Mouse (Mus musculus): ENCODE data around the gene Notch2.

Gene Notch2

DNA sequence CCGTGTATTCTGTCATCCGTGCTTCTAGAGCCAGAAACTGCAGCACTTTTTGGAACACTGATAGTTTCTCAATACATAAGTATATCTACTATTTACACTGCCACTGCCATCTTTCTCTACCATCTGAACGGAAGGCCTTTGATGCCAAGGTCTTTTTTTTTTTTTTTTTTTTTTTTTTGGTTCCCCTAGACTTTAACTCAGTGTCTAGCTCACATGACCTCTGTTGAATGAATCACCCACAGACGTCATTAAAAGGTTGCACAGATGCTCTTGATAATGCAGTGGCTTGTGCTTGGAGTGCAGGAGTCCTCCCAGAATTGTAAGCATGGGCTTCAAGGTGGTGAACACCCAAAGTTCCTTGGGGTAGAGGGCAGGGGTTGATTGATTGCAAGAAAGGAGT lies 21.0 kb upstream of the Notch2 start:
- in situ Hi-C loops (cut with MboI; ENCODE audit: low pct_unique_long_range_greater_than_20kb in 1 of 2, low sequenced_read_pairs in 2 of 2, unreplicated experiment in 1 of 2): no loop called here

DNA sequence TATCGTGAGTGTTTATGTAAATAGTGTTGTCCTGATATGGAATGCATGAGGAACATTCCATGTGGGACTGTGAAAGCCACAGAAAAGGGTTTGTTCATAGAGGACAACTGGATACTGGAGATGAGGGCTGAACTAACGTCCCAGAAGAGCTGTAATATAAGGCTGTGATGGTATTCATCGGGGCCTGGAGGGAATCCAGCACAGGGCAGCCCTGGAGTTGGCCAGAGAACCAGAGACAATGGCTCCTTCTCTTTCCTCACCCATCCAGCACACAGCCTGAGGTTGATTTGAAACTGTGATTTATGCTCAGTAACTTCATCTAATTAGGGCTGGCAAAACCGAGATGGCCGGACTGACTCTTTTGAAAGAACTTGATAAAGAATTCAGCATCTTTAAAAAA lies 20.1 kb upstream of the Notch2 start:
- in situ Hi-C loops (cut with MboI; ENCODE audit: low pct_unique_long_range_greater_than_20kb in 1 of 2, low sequenced_read_pairs in 2 of 2, unreplicated experiment in 1 of 2): no loop called here

DNA sequence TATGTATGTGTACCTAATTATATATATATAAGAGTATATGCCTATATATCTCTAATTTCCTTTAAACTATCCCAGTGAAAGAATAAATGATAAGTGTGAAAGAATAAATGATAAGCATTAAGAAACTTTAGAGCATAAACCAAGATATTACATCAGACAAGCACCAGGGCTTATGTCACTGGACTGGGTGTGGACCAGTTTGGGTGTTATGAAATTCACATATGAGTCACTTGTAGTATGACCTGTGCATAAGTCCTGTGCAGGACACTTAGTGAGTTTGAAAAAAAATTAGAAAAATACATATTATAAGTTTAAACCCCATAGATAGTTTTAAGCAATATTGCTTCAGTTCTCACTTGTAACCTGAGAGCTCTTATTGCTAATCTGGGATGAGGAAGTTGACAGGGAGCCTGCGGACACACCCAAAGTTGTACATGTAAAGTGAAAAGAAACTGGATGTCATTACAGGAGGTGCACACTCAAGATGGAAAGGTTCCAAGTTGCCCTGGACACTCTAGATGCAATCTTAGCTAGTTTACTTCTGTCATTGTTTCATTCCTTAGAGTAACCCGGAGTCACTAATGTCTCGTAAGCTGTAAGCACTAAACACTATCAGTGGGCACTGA lies 19.3 kb upstream of the Notch2 start:
- in situ Hi-C loops (cut with MboI; ENCODE audit: low pct_unique_long_range_greater_than_20kb in 1 of 2, low sequenced_read_pairs in 2 of 2, unreplicated experiment in 1 of 2): no loop called here

DNA sequence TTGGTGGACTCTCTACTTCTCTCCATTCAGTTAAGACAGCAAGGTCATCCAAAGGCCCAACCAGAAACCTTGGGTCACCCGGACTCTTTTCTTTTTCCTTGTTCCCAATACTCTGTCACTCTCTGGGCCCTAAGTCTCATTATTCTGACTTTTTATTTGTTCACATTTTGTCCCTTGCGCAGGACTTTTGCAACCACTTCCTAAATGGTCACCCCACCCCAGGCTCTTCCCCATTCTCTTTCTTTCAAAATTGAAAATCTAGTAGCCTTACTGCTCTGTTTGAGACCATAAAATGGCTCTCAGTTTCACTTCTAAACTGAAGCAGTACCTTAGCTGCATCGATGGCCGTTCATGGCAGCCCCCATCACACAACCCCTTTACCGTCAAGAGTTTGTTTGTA lies 18.5 kb upstream of the Notch2 start:
- in situ Hi-C loops (cut with MboI; ENCODE audit: low pct_unique_long_range_greater_than_20kb in 1 of 2, low sequenced_read_pairs in 2 of 2, unreplicated experiment in 1 of 2): no loop called here

DNA sequence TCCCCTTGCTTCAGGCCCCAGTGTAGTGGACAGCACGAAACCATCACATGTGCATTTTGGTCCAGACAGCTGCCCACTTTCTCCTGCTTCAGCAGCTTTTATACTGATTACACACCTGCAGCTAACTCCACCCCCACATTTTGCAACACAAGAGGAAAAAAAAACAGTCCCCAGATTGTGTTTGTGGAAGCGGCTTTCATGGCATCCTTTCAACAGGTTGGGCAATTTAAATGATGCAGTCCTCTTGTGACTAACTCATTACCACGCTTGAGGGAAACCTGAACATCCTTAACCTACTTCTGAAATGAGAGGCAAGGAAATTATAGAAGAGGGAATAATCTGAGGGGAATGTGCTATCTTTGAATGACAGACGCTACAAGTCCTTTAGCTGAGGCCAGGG lies 15.0 kb upstream of the Notch2 start:
- in situ Hi-C loops (cut with MboI; ENCODE audit: low pct_unique_long_range_greater_than_20kb in 1 of 2, low sequenced_read_pairs in 2 of 2, unreplicated experiment in 1 of 2): no loop called here

DNA sequence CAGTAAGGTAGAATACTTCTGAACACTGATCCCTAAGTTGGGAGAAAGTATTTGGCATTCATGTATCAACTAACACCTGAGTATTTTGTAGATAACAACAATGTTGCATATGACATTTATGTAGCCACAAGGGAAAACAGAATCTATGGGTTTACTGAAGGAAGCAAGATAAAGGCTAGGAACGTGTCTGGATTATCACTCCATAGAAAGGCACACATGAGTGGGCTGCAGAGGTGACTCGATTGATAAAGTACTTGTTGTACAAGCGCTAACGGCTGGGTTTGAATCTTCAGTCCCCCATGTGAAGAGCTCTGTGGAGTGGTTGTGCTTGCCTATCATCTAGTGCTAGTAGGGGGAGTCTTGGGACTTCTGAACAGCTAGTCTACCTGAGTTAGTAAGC lies 9.8 kb upstream of the Notch2 start:
- in situ Hi-C loops (cut with MboI; ENCODE audit: low pct_unique_long_range_greater_than_20kb in 1 of 2, low sequenced_read_pairs in 2 of 2, unreplicated experiment in 1 of 2): no loop called here

DNA sequence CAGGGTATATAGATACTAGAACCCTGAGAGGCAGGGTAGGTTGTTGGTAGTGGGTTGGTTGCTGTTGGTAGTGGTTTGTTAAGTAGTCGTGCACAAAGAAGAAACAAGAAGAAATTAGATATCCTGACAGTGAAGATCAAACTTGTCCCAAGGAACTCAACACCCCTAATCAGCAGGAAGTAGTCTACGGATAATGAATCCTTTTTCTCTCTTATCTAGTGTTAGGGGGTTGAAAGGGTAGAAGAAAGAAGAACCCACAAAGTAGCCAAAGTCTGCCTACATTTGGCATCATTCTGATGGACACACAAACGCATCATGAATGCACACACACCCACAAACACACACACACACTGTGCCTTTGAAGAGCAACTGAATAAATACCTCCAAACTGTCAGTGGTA lies 9.1 kb upstream of the Notch2 start:
- in situ Hi-C loops (cut with MboI; ENCODE audit: low pct_unique_long_range_greater_than_20kb in 1 of 2, low sequenced_read_pairs in 2 of 2, unreplicated experiment in 1 of 2): no loop called here

DNA sequence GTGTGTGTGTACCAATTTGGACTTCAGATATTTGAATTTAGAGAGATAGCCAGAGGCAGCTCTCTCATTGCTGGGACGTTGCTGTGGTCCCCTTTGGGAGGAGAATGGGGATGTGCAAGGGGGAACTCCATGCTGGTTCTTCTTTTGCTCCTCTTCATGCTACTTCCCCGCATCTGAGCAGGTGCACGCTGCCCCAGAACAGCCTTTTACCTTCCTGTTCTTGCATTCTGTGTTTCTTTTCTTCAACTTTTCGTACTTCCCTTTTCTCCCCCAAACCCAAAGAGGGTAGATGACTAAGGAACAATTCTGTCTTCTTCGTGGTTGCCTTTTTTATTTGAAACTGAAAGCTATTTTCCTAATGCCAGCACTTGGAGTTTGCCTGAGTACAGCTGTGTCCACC lies 8.0 kb upstream of the Notch2 start:
- in situ Hi-C loops (cut with MboI; ENCODE audit: low pct_unique_long_range_greater_than_20kb in 1 of 2, low sequenced_read_pairs in 2 of 2, unreplicated experiment in 1 of 2): no loop called here

DNA sequence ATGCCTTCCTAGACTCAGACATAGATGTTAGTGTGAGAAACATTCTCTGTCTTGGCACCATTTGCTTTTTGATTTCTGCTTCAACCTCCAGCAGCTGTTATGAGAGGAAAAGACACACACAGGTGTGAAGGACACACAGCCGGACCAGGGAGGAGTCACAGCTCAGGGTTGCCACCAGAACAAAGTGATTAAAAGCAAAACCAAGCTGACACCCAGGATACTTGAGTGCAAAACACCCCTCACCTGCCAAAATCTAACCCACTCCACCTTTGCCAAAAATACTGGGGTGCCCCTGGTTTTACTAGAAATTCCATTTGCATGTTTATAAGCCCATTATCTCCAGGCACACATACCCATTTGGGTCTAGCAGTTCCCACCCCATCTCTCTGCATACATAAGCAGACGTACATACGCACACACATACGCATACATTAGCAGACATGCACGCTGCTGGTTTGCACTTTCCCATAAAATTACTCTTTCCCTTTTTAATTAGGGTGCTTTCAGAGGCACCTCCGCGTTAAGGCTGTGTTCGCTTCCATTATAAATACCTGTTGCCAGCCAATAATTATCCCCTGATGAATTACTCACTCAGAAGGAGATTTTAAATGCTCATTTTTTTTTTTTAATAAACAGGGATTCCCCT lies 7.2 kb upstream of the Notch2 start:
- in situ Hi-C loops (cut with MboI; ENCODE audit: low pct_unique_long_range_greater_than_20kb in 1 of 2, low sequenced_read_pairs in 2 of 2, unreplicated experiment in 1 of 2): no loop called here

DNA sequence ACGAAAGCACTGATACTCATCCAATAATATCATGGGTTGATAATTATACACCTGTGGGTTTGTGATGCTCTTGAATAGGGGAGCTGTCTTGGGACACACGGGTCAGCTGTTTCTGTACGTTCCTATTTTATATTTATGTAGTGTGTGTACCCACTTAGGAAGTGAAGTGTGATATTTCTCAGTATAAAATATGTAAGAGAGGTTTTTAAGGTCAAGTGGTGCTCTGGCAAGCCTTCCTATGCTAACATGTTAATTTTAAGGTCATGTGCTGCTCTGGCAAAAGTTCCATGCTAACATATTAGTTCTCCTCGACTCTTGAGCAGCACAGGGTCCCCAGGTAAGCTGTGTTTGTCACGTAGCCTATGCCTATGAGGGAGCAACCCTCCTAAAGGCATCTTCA lies 6.4 kb upstream of the Notch2 start:
- in situ Hi-C loops (cut with MboI; ENCODE audit: low pct_unique_long_range_greater_than_20kb in 1 of 2, low sequenced_read_pairs in 2 of 2, unreplicated experiment in 1 of 2): no loop called here

DNA sequence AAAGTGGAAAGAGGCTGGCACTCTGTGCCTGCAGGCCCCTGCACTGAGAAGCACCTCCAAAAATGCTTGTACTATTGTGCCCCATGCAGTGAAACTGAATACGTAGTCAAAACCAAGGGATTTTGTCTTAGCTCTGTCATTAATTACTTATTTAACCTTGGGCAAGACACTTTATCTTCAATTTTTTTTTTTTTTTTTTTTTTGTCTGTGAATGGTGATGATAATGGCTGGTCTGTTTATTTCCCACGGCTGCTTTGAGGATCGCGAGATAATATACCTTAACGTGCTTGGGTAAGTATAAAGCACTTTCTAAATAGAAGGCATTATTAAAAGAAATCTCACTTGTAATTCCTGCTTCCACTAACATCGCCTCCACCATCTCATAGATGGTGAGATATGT lies 5.2 kb upstream of the Notch2 start:
- in situ Hi-C loops (cut with MboI; ENCODE audit: low pct_unique_long_range_greater_than_20kb in 1 of 2, low sequenced_read_pairs in 2 of 2, unreplicated experiment in 1 of 2): no loop called here

DNA sequence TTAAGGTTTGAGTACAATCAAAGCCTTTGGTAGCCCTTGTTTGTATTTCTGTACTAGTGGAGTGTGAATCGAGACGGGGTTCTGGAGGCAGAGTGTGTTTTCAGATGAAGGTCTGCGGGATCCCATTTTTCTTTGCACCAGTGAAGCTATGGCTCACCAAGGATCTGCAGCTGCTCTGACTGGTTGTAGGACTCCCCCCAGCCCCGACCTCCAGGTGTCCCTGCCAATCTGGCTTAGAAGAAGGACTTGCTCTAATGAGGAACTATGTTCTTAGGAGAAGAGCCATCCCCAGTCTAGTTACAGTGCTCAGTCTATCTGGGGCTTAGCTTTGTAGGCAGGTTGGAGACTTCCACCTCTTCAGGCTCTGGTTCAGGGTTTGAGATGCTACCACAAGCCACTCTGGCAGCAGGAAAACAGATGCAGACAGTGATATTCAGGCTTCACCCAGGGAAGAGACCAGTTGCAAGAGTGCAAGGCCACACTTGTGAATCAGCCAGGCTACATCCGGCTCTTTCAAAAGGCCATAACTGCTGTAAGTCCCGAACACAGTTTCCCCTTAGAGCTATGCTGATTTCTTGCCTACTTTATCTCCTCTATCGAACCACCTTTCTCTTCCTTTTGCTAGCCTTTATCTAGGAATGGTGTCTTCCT lies 4.0 kb upstream of the Notch2 start:
- in situ Hi-C loops (cut with MboI; ENCODE audit: low pct_unique_long_range_greater_than_20kb in 1 of 2, low sequenced_read_pairs in 2 of 2, unreplicated experiment in 1 of 2): no loop called here

DNA sequence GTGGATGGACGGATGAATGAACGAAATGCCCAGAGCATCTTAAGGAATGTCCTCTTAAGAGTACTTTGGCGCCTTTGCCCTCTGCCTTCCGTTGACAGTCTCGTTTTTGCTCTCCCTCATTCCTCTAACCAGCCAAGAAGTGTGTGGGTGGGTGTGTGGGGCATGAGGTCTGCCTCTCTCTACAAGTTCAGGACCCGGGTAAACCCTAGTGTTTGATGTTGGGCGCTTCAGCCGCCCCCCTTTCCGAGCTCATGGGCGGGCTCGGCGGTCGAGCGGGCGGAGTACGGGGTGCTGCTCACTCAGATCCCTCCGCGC lies 284 bp upstream of the Notch2 start:
- in situ Hi-C loops (cut with MboI; ENCODE audit: low pct_unique_long_range_greater_than_20kb in 1 of 2, low sequenced_read_pairs in 2 of 2, unreplicated experiment in 1 of 2): no loop called here

DNA sequence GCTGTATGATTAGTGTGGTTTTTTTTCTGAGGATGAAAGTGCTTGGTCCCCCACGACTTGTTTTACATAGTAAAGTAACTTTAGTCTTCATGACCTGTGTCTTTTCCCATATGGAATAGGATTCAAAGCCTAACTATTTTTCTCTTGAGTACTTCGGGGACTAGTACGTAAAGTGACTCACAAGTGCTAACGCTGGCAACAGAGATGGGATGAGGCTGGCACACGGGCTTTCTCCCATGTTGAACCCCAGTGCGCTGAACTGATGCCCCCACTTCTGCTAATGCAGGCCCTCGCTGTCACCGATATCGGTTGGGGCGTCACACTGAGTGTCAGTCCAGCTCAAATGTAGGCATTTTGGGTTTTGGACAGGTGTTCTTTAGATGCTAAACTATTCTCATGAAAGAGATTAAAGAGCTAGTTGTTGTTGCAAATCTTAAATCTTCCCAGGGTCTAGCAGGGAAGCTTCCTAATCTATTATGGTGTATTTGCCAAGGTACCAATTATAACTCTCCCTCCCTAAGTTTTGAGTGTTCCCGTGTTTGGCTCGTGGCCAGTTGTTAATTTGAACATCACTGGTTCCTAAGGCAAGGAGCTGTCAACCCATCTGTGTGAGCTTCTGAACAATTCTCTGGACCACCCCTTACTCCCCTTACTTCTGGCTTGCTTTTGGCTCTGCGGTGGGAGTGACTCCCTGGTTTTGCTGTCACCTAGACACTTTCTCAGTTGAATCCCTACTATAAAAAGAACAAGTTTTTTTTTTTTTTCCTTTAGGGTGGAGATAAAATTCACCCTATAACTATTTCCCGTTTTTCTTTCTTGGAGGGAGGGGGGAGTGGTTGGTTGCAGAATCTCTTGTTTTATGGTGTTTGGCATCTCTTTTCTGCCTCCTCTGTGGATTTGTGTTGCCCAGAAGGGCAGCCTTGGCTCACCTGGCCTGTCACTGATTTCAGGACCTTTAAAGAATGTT lies 2.2 kb downstream of the Notch2 start:
- in situ Hi-C loops (cut with MboI; ENCODE audit: low pct_unique_long_range_greater_than_20kb in 1 of 2, low sequenced_read_pairs in 2 of 2, unreplicated experiment in 1 of 2): no loop called here

DNA sequence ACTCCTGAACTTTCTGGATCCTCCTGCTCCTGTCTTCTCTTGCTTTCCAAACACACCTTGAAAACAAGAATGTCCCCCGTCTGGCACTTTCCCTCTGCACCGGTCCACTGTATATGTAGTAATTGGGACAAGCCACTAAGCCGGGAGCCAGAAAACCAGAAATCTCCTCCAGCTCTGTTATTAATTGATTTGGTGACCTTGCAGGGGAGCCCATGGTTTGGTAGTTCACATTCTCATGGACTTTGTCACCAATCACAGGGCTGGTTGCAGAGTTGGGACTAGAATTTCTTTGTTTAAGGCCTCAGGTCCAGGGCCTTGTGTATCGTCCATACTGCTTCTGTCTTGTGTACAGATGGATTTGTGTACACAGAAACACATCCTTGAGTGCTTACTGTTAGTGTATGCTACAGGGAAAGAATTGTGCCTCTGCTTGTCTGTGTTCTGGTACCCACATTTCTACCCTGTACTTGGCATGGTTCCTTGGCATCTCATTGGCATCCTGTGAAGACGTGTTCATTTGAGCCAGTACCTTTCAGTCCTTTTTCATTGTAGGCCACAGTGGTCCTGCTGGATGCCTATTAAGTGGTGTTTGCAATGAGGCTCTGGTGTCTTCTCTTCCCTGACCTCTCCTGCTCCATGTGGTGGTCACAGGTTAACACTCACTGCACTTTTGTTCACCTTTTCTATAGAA lies 3.7 kb downstream of the Notch2 start:
- in situ Hi-C loops (cut with MboI; ENCODE audit: low pct_unique_long_range_greater_than_20kb in 1 of 2, low sequenced_read_pairs in 2 of 2, unreplicated experiment in 1 of 2): no loop called here

DNA sequence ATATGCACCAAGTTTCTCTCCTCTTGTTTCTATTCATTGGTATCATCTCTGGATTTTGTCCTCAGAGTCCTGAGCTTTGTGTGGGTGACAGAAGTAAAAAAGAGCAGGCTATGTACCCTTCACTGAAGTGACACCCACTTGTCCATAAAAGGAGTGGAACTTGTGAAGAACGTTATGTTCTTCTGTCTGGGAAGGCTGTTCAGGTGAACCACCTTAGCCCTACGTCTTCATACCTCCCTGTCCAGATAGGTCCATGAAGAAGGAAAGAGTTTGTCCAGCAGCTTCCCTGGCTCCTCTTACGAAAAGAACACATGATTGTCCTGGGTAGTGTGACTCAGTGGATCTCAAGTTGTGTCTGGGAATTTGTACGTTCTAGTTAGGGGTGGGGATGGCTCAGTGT lies 4.9 kb downstream of the Notch2 start:
- in situ Hi-C loops (cut with MboI; ENCODE audit: low pct_unique_long_range_greater_than_20kb in 1 of 2, low sequenced_read_pairs in 2 of 2, unreplicated experiment in 1 of 2): no loop called here

DNA sequence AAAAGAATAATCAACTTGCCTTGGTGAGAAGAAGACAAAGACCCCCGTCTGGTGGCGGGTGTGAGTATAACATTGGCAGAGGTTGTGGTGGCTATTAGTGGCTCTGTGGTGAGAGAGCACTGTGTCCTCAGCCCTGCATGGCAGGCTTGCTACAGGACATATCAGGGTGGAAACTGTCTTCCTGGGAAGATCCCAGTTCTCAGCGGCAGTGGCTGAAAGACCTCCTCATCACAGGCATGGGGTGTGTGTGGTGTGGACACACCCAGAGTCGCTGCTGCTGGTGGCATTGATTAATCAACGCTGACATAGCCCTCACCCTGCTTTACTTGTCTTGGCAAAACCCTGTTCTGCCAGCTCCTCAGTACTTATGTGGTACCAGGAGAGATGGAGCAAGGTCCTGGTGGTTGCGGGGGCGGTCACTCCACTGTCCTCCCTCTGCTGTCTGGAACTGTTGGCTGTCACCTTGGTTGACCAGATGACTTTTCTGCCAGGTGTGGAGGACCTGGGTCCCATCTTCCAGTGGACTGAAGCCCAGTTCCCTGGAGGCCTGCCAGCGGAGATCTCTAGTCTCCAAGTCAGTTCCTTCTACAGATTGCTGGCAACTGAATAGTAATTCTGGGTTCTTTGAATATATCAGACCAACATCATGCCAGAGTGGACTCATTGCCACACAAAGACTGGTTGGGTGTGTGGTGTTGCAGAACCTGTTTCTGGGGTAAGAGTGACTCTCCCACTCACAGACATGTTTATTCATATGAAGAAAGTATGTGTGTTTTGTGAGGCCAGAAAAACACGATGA lies 7.3 kb downstream of the Notch2 start:
- in situ Hi-C loops (cut with MboI; ENCODE audit: low pct_unique_long_range_greater_than_20kb in 1 of 2, low sequenced_read_pairs in 2 of 2, unreplicated experiment in 1 of 2): no loop called here

DNA sequence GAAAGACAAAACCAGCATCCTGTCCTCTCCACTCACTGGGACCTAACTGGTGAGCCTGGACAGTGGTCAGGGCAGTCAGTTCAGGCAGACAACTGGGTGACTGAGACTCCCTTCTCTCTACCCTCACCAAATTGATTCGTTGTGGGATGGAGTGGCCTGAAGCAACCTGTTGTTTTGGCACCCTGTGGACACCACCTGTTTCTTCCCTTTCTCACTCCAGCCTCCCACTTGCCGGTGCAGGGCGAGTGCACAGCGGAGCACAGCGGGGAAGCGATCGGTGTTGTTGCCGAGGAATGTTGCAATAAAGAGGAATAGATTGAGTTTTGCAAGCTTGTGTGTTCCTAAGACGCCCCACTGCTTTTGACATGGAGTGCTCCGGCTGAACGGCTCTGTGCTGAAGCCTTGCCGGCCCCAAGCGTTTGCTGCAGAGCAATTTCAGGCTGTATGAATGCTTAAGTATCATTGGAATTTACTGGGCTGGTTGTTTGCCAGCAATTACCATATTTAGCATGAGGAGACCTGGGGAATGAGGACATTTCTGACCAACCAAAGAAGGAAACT lies 11.0 kb downstream of the Notch2 start:
- in situ Hi-C loops (cut with MboI; ENCODE audit: low pct_unique_long_range_greater_than_20kb in 1 of 2, low sequenced_read_pairs in 2 of 2, unreplicated experiment in 1 of 2): no loop called here

All from mouse embryonic stem cell (cell line).